In the genomic region with DNA sequence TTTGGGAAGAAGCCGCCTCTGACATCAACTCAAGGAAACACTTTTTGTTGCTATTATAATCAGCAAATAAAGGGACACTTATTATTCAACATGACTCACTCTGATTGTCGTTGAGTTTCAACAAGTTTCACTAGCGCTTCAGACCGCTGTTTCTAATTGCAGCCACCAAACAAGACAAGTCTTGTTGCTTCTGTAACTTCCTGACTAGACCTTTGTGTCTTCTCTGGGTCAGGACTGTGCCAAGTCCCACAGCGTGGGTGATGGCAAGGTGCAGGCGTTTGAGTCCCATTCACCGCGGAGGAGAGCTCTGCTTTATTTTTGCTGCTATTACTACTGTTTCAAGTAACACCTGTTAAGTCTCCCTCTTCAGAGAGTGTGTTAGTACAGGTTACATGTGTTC, we compare ENCODE assay signal across 12 mouse cellular contexts.
"Had no signal": no experiment of that assay in that cellular context is flagged by ENCODE, and none has a peak within 500 bp of the region (broad histone marks: within the 10 kb centered on the region; RNA-seq: fewer than 3 reads in every experiment).

No protein-coding gene starts in this region.

- H3K4me3 ChIP-seq: left cerebral cortex, adult 2 months; liver, embryonic 13.5 days had no signal

- H3K4me2 ChIP-seq: liver, embryonic 13.5 days; midbrain, embryonic 11.5 days had no signal

- DNase-seq: kidney, adult 9 months; kidney, postnatal 14 days; kidney, postnatal 4 days; layer of hippocampus, postnatal 36 days; liver, embryonic 13.5 days; lung, adult 2 months; lung, postnatal 14 days; lung, postnatal 4 days; midbrain, embryonic 14.5 days; thymus, postnatal 25 days had no signal

- H3K9me3 ChIP-seq: liver, embryonic 13.5 days had no signal

- H3K9ac ChIP-seq: liver, embryonic 13.5 days had no signal

- H3K27me3 ChIP-seq: liver, embryonic 13.5 days had no signal

- H3K27ac ChIP-seq: liver, embryonic 13.5 days had no signal
